Mouse (Mus musculus) MN1 (cell line): ENCODE measurements around the gene Sufu.
A peak's percentile ranks its signal among the peaks of the same experiment; 100 is the strongest.

Source experiments
- DNase-seq: peaks from one replicate; pipeline ENCODE4 v3.0.0-alpha.2; 2016; ENCODE audit warnings: low spot score

Sufu gene

GRCm38 (mm10) chr19:46516667-46517528 is 120.2 kb downstream of the Sufu start:
- no peak for DNase-seq

DNA sequence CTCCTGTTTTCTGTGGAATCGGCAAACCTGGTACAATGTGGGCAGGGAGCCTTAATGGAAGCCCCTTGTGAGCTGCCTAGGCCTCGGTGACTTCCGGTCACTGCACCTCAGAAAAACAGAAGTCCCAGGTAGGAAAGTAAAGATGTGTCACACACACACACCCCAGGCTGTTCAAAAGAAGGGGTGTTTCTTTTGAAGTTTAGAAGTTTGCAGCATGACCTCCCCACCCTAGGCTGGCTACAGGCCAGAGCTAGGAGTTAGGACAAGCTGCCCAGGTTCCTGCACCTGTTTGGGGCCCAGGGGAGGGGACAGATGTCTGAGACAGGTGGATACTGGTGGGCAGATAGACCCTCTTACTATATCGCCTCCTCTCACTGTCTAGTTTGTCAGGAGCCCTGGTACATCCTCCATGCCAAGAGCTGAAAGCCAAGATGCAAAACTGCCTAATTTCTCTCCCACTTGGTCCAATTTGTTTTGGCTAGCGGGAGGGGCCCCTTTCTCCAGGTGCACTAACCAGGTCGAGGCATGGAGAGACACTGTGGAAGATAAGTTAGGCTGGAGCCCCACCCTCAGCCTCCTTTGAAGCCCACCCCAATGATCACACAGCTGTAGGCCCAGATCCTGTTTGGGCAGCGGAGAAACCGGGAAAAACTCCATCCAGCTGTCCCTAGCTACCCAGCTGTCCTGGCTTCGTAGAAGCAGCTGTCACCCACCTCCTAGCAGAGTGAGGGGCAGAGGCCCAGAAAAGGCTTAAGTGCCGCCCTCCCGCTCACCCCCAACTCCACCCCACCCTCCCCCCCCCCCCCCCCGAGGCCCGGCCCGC is 121.0 kb downstream of the Sufu start:
- no peak for DNase-seq

- DNase-seq = no peak
Observed at GRCm38 (mm10) chr19:46518352-46518787, 121.7 kb downstream of the Sufu start.

DNA sequence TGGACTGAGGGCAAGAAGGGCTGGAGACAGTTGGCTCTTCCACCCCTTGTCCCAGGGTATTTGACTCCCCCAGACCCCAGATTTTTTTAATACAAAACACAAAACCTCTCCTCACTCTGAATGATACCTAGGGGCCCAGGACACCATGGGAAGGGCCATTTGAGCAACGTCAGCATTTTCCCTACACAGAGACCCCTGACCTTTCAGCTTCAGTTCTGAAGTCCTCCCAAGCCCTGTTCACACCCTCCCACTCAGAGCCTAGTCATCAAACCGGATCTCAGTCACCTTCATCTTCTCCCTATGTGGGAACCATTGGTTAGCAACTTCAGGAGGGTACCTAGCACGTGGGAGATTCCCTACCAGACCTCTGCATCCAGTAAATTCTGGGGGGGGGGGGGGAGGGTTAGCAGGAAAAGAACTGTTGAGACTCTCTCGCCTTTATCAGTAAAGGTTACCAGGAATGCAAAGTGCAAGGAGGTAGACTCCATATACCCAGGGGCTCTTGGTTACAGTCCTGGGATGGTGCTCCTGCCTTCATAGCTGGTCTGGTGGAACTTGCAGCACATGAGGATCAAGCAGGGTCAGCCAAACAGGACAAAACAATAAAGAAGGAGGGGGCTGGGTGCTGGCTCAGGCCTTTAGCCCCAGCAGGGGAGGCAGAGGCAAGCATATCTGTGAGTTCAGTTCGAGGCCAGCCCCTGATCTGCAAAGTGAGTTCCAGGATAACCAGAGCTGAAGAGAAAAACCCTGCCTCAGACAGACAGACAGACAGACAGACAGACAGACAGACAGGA is 122.3 kb downstream of the Sufu start:
- DNase-seq = no peak

- DNase-seq = no peak
Observed at GRCm38 (mm10) chr19:46521698-46522097, 125.0 kb downstream of the Sufu start.

DNA sequence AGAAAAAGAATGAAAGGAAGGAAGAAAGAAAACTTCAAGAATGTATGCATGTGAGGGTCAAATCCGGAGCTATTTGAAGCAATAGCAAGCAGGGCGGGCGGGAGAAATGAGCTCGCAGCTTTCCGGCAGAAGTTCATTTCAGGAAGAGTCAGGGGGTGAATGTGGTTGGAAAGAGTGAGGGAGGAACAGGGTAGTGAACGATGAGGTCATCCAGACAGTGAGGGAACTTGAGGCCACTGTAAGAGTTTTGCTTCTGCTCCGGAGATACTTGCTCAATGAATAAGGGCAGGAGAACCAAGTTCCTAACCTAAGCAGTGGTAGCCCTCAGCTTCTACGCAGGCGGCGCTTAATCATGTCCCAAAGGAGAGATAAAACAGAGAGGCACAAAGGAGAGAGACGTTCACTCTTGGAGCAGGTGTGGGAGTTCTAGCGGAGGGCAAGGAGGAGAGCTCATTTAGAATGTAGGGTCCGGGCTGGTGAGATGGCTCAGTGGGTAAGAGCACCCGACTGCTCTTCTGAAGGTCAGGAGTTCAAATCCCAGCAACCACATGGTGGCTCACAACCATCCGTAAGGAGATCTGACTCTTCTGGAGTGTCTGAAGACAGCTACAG is 125.8 kb downstream of the Sufu start:
- no peak for DNase-seq

DNA sequence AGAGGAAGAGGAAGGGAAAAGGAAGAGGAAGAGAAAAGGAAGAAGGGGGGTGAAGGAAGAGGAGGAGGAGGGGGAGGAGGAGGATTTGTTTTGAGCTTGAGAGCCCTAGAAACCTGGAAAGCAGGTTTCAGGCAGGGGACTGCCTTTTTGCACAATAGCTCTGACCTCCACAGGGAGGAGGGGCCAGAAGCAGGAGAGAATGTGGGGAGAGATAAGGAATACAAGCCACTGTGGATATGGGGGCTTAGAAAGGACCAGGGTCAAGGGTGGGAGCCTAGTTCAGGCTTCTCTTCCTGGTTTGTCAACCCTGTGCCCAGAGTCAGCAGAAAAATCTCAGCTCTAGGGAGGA is 126.4 kb downstream of the Sufu start:
- DNase-seq = no peak

- peak; percentile 82 for DNase-seq
Observed at GRCm38 (mm10) chr19:46523480-46524151, 126.9 kb downstream of the Sufu start.

DNA sequence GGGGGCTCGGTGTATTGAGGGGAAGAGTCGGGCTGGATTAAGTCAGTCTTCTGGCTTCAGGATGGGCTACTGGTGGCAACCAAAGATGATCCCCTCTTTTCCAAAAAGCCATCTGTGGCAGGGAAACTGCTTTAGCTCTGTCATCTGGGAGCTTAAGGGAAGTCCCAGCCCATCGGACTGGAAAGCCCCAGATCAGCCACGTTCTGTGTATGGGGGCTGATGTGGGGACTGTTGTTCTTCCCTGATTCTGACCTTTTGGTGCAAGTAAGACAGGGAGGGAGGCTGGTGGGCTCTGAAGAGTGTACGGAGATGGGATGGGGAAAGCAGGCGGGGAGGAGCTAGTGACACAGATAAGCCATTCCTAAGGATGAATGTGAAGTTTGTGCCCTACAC is 127.5 kb downstream of the Sufu start:
- no peak for DNase-seq

DNA sequence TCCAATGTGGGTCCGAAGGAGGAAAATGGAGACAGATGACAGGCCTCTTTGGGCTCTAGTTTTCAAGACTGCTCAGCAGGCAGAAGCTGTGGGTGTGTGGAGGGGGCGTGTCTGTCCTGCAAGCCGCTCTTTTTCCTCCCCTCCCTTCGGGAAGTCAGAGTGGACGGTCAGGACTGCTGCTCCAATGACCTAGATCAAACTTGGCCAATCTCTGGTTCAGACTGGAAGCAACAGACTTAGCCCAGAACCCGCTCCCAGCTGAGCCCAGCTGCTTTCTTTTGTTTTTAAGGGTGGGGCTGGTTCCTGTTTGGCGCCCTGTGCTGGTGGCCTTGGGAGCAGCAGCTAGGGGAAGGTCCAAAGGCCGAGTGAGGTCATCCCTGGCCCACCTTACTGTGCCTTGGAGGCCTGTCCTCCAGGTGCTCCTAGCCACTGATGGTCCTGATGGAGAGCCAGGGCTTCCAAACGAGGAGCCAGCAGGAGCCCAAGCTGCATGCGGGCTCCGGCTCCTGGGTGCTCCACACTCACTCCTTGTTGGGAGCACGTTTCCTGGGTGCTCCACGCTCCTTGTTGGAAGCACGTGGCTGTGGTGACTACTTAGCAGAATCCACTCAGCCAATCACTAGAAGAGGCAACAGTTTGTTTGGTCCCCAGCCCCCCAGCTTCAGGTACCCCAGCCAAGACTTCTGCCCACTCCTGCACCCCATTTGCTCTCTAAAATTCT is 128.1 kb downstream of the Sufu start:
- DNase-seq = peak; percentile 69

DNA sequence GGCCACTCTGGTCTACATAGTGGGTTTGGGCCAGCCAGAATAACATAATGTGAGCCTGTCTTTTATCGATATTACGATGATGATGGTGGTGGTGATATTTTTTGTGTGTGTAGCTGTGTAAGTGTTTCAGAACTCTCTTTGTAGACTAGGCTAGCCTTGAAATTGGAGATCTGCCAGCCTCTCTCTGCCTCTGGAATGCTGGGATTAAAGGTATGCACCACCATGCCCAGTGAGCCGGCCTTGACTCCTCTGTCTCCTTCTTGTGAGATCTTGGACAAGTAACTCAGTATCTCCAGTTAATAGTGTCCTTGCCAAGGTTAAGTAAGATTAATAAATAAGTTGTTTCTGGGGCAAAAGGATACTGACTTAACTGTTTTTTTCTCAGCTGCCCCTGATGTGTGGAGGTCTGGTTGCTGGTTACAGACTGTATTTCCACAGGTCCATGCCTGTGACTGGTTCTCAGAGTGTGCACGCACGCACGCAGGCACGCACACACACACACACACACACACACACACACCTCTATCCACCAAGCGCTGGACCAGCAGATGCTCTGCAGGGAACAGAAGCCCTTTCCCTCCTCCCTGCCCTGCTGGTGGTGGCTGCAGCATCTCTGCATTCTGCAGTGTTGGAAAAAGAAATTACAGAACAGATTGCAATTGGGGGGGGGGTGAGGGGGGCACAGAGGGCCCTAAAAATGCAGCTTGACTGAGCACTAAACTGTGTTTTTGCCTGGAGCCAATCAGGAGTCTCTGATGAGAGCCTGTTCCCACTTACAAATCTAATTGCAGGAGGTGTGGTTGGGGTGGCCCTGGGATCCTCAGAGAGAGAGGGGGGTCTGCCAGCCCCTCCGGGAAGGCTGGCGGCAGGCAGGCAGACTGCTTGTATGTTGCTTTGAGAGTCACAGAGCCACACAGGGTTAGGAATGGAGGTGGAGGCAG is 129.3 kb downstream of the Sufu start:
- no peak for DNase-seq

GRCm38 (mm10) chr19:46527632-46528528 is 131.2 kb downstream of the Sufu start:
- DNase-seq = no peak

GRCm38 (mm10) chr19:46528529-46529213 is 132.0 kb downstream of the Sufu start:
- peak; percentile 77 for DNase-seq

DNA sequence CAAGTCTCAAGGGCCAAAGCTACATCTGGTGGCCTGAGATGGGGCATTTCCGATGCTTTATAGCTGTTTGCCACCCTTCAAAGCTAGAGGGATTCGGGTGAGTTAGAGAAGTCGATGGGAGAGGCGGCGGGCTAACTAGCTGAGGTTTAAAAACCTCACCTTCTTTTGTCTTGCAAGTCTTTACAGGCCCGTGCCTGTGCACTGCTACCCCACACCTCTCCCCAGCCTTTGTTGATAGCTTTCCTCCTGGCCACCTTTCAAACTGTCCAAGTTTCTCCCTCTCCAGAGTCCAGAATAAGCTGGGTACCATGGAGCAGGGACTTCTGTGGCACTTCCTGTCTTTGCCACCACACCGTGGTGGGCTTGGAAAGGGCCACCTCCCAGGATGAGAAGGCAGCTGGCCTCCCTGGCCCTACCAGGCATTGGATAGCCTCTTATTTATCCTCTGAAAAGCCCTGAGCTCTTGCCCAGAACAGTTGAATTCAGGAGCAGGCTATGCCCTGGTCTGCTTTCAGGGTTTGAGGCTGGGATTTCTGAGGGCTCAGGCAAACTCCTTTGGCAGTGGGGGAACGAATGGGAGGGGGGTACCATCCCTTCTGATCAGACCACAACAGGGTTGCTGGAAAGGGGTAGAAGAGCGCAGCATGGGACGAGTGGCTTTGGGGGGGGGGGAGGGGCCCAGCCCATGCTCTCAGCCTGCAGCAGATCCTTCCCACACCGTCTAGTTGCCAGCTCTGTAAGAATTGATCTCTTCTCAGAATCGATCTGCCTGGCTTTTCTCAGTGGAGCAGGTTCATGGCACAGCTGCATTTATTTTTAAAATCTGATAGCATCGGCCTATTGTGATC is 133.1 kb downstream of the Sufu start:
- DNase-seq = no peak

GRCm38 (mm10) chr19:46530449-46530990 is 133.8 kb downstream of the Sufu start:
- DNase-seq = no peak
